Mouse (Mus musculus): ENCODE measurements around the gene Mtus2. TPM values are rescaled to one million over a fixed set of nuclear protein-coding genes. Genes with fewer than 3 reads are reported as not detected.

The Mtus2 gene
- polyA plus RNA-seq, 1 experiment: 1.8 TPM

- H3K4me1 ChIP-seq (ENCODE audit: control insufficient read depth, insufficient read depth, insufficient read length, low read length): no peaks in the 10 kb centered on the region
- no peak overlapping the region for H3K27ac ChIP-seq (replicated peaks; ENCODE audit: low read depth, low read length)
- H3K4me3 ChIP-seq (ENCODE audit: insufficient read depth, low read depth, low read length): no peak overlapping the region
Observed at GRCm38 (mm10) chr5:148052846-148053608, 95.9 kb downstream of the Mtus2 start.

GRCm38 (mm10) chr5:148053609-148053990 lies 96.5 kb downstream of the Mtus2 start:
- Histone ChIP-seq H3K4me3 (ENCODE audit: insufficient read depth, low read depth, low read length) (no peak overlapping the region), H3K27ac (replicated peaks; ENCODE audit: low read depth, low read length) (no peak overlapping the region), H3K4me1 (ENCODE audit: control insufficient read depth, insufficient read depth, insufficient read length, low read length) (no peaks in the 10 kb centered on the region)

- Histone ChIP-seq H3K4me1 (ENCODE audit: control insufficient read depth, insufficient read depth, insufficient read length, low read length) (no peaks in the 10 kb centered on the region), H3K27ac (replicated peaks; ENCODE audit: low read depth, low read length) (no peak overlapping the region), H3K4me3 (ENCODE audit: insufficient read depth, low read depth, low read length) (no peak overlapping the region)
Observed at GRCm38 (mm10) chr5:148056831-148057230, 99.7 kb downstream of the Mtus2 start.

GRCm38 (mm10) chr5:148057433-148057832 lies 100.3 kb downstream of the Mtus2 start:
- Histone ChIP-seq H3K4me3 (ENCODE audit: insufficient read depth, low read depth, low read length) (no peak overlapping the region), H3K27ac (replicated peaks; ENCODE audit: low read depth, low read length) (no peak overlapping the region), H3K4me1 (ENCODE audit: control insufficient read depth, insufficient read depth, insufficient read length, low read length) (no peaks in the 10 kb centered on the region)

- no peak overlapping the region for H3K4me3 ChIP-seq (ENCODE audit: insufficient read depth, low read depth, low read length)
- no peak overlapping the region for H3K27ac ChIP-seq (replicated peaks; ENCODE audit: low read depth, low read length)
- no peaks in the 10 kb centered on the region for H3K4me1 ChIP-seq (ENCODE audit: control insufficient read depth, insufficient read depth, insufficient read length, low read length)
Observed at GRCm38 (mm10) chr5:148059339-148059738, 102.2 kb downstream of the Mtus2 start.

- Histone ChIP-seq H3K27ac (replicated peaks; ENCODE audit: low read depth, low read length) (no peak overlapping the region), H3K4me1 (ENCODE audit: control insufficient read depth, insufficient read depth, insufficient read length, low read length) (no peaks in the 10 kb centered on the region), H3K4me3 (ENCODE audit: insufficient read depth, low read depth, low read length) (no peak overlapping the region)
Observed at GRCm38 (mm10) chr5:148061869-148062268, 104.7 kb downstream of the Mtus2 start.

- no peak overlapping the region for H3K27ac ChIP-seq (replicated peaks; ENCODE audit: low read depth, low read length)
- no peaks in the 10 kb centered on the region for H3K4me1 ChIP-seq (ENCODE audit: control insufficient read depth, insufficient read depth, insufficient read length, low read length)
- no peak overlapping the region for H3K4me3 ChIP-seq (ENCODE audit: insufficient read depth, low read depth, low read length)
Observed at GRCm38 (mm10) chr5:148063745-148064144, 106.6 kb downstream of the Mtus2 start.

- no peak overlapping the region for H3K27ac ChIP-seq (replicated peaks; ENCODE audit: low read depth, low read length)
- no peaks in the 10 kb centered on the region for H3K4me1 ChIP-seq (ENCODE audit: control insufficient read depth, insufficient read depth, insufficient read length, low read length)
- no peak overlapping the region for H3K4me3 ChIP-seq (ENCODE audit: insufficient read depth, low read depth, low read length)
Observed at GRCm38 (mm10) chr5:148065251-148065650, 108.1 kb downstream of the Mtus2 start.

- Histone ChIP-seq H3K4me1 (ENCODE audit: control insufficient read depth, insufficient read depth, insufficient read length, low read length) (no peaks in the 10 kb centered on the region), H3K27ac (replicated peaks; ENCODE audit: low read depth, low read length) (no peak overlapping the region), H3K4me3 (ENCODE audit: insufficient read depth, low read depth, low read length) (no peak overlapping the region)
Observed at GRCm38 (mm10) chr5:148069909-148070308, 112.8 kb downstream of the Mtus2 start.

GRCm38 (mm10) chr5:148071800-148072199 lies 114.7 kb downstream of the Mtus2 start:
- H3K27ac ChIP-seq (replicated peaks; ENCODE audit: low read depth, low read length): no peak overlapping the region
- H3K4me1 ChIP-seq (ENCODE audit: control insufficient read depth, insufficient read depth, insufficient read length, low read length): no peaks in the 10 kb centered on the region
- H3K4me3 ChIP-seq (ENCODE audit: insufficient read depth, low read depth, low read length): no peak overlapping the region

- Histone ChIP-seq H3K4me3 (ENCODE audit: insufficient read depth, low read depth, low read length) (no peak overlapping the region), H3K27ac (replicated peaks; ENCODE audit: low read depth, low read length) (no peak overlapping the region), H3K4me1 (ENCODE audit: control insufficient read depth, insufficient read depth, insufficient read length, low read length) (no peaks in the 10 kb centered on the region)
Observed at GRCm38 (mm10) chr5:148073461-148073860, 116.3 kb downstream of the Mtus2 start.

- Histone ChIP-seq H3K27ac (replicated peaks; ENCODE audit: low read depth, low read length) (no peak overlapping the region), H3K4me3 (ENCODE audit: insufficient read depth, low read depth, low read length) (no peak overlapping the region), H3K4me1 (ENCODE audit: control insufficient read depth, insufficient read depth, insufficient read length, low read length) (no peaks in the 10 kb centered on the region)
Observed at GRCm38 (mm10) chr5:148079732-148080131, 122.6 kb downstream of the Mtus2 start.

GRCm38 (mm10) chr5:148083541-148083940 lies 126.4 kb downstream of the Mtus2 start:
- Histone ChIP-seq H3K4me3 (ENCODE audit: insufficient read depth, low read depth, low read length) (no peak overlapping the region), H3K27ac (replicated peaks; ENCODE audit: low read depth, low read length) (no peak overlapping the region), H3K4me1 (ENCODE audit: control insufficient read depth, insufficient read depth, insufficient read length, low read length) (no peaks in the 10 kb centered on the region)

- Histone ChIP-seq H3K27ac (replicated peaks; ENCODE audit: low read depth, low read length) (no peak overlapping the region), H3K4me1 (ENCODE audit: control insufficient read depth, insufficient read depth, insufficient read length, low read length) (no peaks in the 10 kb centered on the region), H3K4me3 (ENCODE audit: insufficient read depth, low read depth, low read length) (no peak overlapping the region)
Observed at GRCm38 (mm10) chr5:148084766-148085165, 127.6 kb downstream of the Mtus2 start.

GRCm38 (mm10) chr5:148087796-148088195 lies 130.7 kb downstream of the Mtus2 start:
- Histone ChIP-seq H3K4me3 (ENCODE audit: insufficient read depth, low read depth, low read length) (no peak overlapping the region), H3K4me1 (ENCODE audit: control insufficient read depth, insufficient read depth, insufficient read length, low read length) (no peaks in the 10 kb centered on the region)

GRCm38 (mm10) chr5:148090191-148090821 lies 133.2 kb downstream of the Mtus2 start:
- H3K4me3 ChIP-seq (ENCODE audit: insufficient read depth, low read depth, low read length): no peak overlapping the region
- no peaks in the 10 kb centered on the region for H3K4me1 ChIP-seq (ENCODE audit: control insufficient read depth, insufficient read depth, insufficient read length, low read length)
- H3K27ac ChIP-seq (replicated peaks; ENCODE audit: low read depth, low read length): no peak overlapping the region

More at GRCm38 (mm10) chr5:148087796-148088195, 130.7 kb downstream of the Mtus2 start:
- H3K27ac ChIP-seq (replicated peaks; ENCODE audit: low read depth, low read length): no peak overlapping the region
